Mouse (Mus musculus) testis, adult 10 weeks (tissue): Measurements from ENCODE around the gene Sapcd2. TPM values are rescaled to one million over a fixed set of nuclear protein-coding genes. Genes with fewer than 3 reads are reported as not detected.

Source experiments
- polyA plus RNA-seq: library from polyadenylated mRNA; stranded (reverse); fragments of 350-450 nt; fragmentation: Illumina TruSeq; extraction: RNeasy Lipid Tissue Mini Kit (QIAGEN cat#74804); gene quantifications from one replicate; pipeline ENCODE4 v1.2.3, GENCODE M21; 2014; ENCODE audit warnings: low read depth, low replicate concordance

Gene Sapcd2
- polyA plus RNA-seq = 0.06 TPM

GRCm38 (mm10) chr2:25371764-25372643 lies at the start of gene Sapcd2:
Sapcd2 (plus strand) TSS chr2:25372321.

GRCm38 (mm10) chr2:25332286-25333160 lies 39.6 kb upstream of the Sapcd2 start, which contains the start of gene Man1b1:
Man1b1 (plus strand) TSS chr2:25332338.

GRCm38 (mm10) chr2:25356208-25357079 lies 15.7 kb upstream of the Sapcd2 start, which contains the start of gene Dpp7:
Dpp7 (minus strand) TSS chr2:25356359.

GRCm38 (mm10) chr2:25365091-25365761 lies 6.9 kb upstream of the Sapcd2 start, which contains the start of gene Uap1l1:
Uap1l1 (minus strand) TSS chr2:25365682.

GRCm38 (mm10) chr2:25395721-25396596 lies 23.8 kb downstream of the Sapcd2 start, which contains the start of gene Entpd2:
Entpd2 (plus strand) TSS chr2:25395874.

GRCm38 (mm10) chr2:25399051-25399450 lies 26.9 kb downstream of the Sapcd2 start, which contains the start of gene Npdc1:
Npdc1 (plus strand) TSS chr2:25399351.

GRCm38 (mm10) chr2:25422587-25423410 lies 50.7 kb downstream of the Sapcd2 start, which contains the start of gene Fut7:
Fut7 (plus strand) TSS chr2:25423267.

Other genes starting within 250 kb of the Sapcd2 start
- gene Nrarp, start 191.6 kb upstream of the Sapcd2 start, polyA plus RNA-seq = 1.2 TPM
- 0.17 TPM for gene Tor4a, start 175.4 kb upstream of the Sapcd2 start, polyA plus RNA-seq
- gene Nelfb, start 160.8 kb upstream of the Sapcd2 start, polyA plus RNA-seq = 4.2 TPM
- gene Stpg3, start 157.7 kb upstream of the Sapcd2 start, polyA plus RNA-seq = 21.6 TPM
- gene Fam166a, start 153.6 kb upstream of the Sapcd2 start, polyA plus RNA-seq = 145 TPM
- gene Tubb4b, start 147.6 kb upstream of the Sapcd2 start, polyA plus RNA-seq = 327 TPM
- not detected for gene Slc34a3, start 138.0 kb upstream of the Sapcd2 start, polyA plus RNA-seq
- not detected for gene Rnf224, start 135.5 kb upstream of the Sapcd2 start, polyA plus RNA-seq
- not detected for gene Rnf208, start 130.1 kb upstream of the Sapcd2 start, polyA plus RNA-seq
- gene Cysrt1, start 129.9 kb upstream of the Sapcd2 start, polyA plus RNA-seq = not detected
- 1.1 TPM for gene AL732309.1, start 125.5 kb upstream of the Sapcd2 start, polyA plus RNA-seq
- 0.80 TPM for gene Tmem203, start 116.9 kb upstream of the Sapcd2 start, polyA plus RNA-seq
- gene Tprn, start 109.7 kb upstream of the Sapcd2 start, polyA plus RNA-seq = 24.4 TPM
- 4.1 TPM for gene Ssna1, start 99.9 kb upstream of the Sapcd2 start, polyA plus RNA-seq
- 3.3 TPM for gene Anapc2, start 99.8 kb upstream of the Sapcd2 start, polyA plus RNA-seq
- gene Tmem210, start 84.2 kb upstream of the Sapcd2 start, polyA plus RNA-seq = not detected
- gene Lrrc26, start 82.4 kb upstream of the Sapcd2 start, polyA plus RNA-seq = not detected
- gene Grin1, start 53.1 kb upstream of the Sapcd2 start, polyA plus RNA-seq = not detected
- gene Man1b1, start 40.0 kb upstream of the Sapcd2 start, polyA plus RNA-seq = 21.6 TPM
- 0.50 TPM for gene Dpp7, start 16.0 kb upstream of the Sapcd2 start, polyA plus RNA-seq
- 0.10 TPM for gene Uap1l1, start 6.6 kb upstream of the Sapcd2 start, polyA plus RNA-seq
- gene Entpd2, start 23.6 kb downstream of the Sapcd2 start, polyA plus RNA-seq = 0.10 TPM
- gene Npdc1, start 27.0 kb downstream of the Sapcd2 start, polyA plus RNA-seq = 0.70 TPM
- not detected for gene Fut7, start 50.9 kb downstream of the Sapcd2 start, polyA plus RNA-seq
- 0.34 TPM for gene Abca2, start 56.4 kb downstream of the Sapcd2 start, polyA plus RNA-seq
- not detected for gene Clic3, start 84.5 kb downstream of the Sapcd2 start, polyA plus RNA-seq
- 2.9 TPM for gene Paxx, start 88.8 kb downstream of the Sapcd2 start, polyA plus RNA-seq
- gene Ptgds, start 97.7 kb downstream of the Sapcd2 start, polyA plus RNA-seq = 27.8 TPM
- not detected for gene Lcn12, start 121.6 kb downstream of the Sapcd2 start, polyA plus RNA-seq
- 6.6 TPM for gene Fbxw5, start 128.4 kb downstream of the Sapcd2 start, polyA plus RNA-seq
- 7.9 TPM for gene C8g, start 129.4 kb downstream of the Sapcd2 start, polyA plus RNA-seq
- 1.1 TPM for gene Traf2, start 174.6 kb downstream of the Sapcd2 start, polyA plus RNA-seq
- gene Edf1, start 185.5 kb downstream of the Sapcd2 start, polyA plus RNA-seq = 3.7 TPM
- 1.2 TPM for gene Mamdc4, start 202.5 kb downstream of the Sapcd2 start, polyA plus RNA-seq
- 3.4 TPM for gene Phpt1, start 202.9 kb downstream of the Sapcd2 start, polyA plus RNA-seq
- not detected for gene Ajm1, start 209.4 kb downstream of the Sapcd2 start, polyA plus RNA-seq
- 25.0 TPM for gene Rabl6, start 236.2 kb downstream of the Sapcd2 start, polyA plus RNA-seq
- 88.5 TPM for gene Ccdc183, start 245.4 kb downstream of the Sapcd2 start, polyA plus RNA-seq
- gene Tmem141, start 249.7 kb downstream of the Sapcd2 start, polyA plus RNA-seq = 2.3 TPM